Mouse (Mus musculus): Measurements from ENCODE around the gene Rassf5.

DNA sequence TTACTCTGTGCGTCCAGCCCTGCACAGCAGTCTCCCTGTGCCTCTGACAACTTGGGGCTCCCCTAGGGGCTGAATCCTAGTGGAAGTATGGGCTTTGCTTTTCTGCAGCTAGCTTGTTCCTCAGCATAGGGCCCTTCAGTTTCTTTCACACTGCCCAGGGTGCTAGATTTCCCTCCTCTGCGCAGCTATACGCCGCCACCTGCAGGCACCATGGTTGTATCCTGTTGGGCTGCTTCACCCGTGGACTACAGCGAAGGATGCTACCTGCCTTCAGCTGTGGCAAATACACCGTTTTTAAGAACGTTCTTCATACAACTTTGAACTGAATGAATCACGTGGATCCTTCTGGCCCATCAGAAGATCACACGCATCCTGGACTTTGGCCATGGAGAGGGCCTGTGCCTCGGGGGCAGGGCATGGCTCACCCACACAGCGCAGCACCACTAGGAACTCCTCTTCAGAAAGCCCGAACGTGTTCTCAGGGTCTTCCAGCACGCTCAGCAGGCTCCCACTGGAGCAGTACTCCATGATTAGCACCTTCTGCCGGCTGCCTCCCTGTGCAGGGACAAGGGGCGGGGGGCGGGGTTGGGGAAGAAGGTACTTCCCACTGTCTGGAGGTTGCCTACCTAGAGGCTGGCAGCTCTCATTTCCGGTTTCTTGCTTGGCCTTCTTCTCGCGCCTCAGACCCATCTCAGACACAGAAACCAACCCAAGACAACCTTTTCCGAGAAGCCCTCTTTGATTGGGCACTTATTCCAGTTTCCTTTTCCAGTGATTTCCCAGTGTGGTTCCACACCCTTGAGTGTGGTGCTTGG is 29.9 kb upstream of the Rassf5 start:
- TF ChIP-seq CTCF (IDR thresholded peaks at IDR 0.05; ENCODE audit: control insufficient read depth, insufficient read depth, insufficient read length): no peak
- TF ChIP-seq MAX (IDR thresholded peaks at IDR 0.05): no peak
- no peak for TF ChIP-seq MYOD1 (IDR thresholded peaks at IDR 0.05; ENCODE audit: control insufficient read depth, insufficient read length, low read depth)
- TF ChIP-seq USF1 (IDR thresholded peaks at IDR 0.05; ENCODE audit: low read depth): no peak
- no peak for TF ChIP-seq FOSL1 (IDR thresholded peaks at IDR 0.05; ENCODE audit: insufficient read depth, low read length, poor library complexity, severe bottlenecking)
- no peak for TF ChIP-seq MYOG (IDR thresholded peaks at IDR 0.05; ENCODE audit: control insufficient read depth, extremely low read depth, insufficient read length)

Data from C2C12 (cell line).